Mouse (Mus musculus) forebrain, embryonic 15.5 days (tissue): Measurements from ENCODE around the gene Inpp5k. TPM values are rescaled to one million over a fixed set of nuclear protein-coding genes. Genes with fewer than 3 reads are reported as not detected.

Experiments used
- ATAC-seq: fragments of 200-750 bp; cut with Nextera tagmentation; replicated peaks from 2 replicates; pipeline ENCODE4 v1.8.0; 2017; ENCODE audit warnings: mild to moderate bottlenecking, moderate TSS enrichment, moderate library complexity
- H3K27ac ChIP-seq: fragments of 300-500 bp; sonication (generic); replicated peaks from 2 replicates; pipeline ENCODE4 v1.5.1; 2015; ENCODE audit warnings: mild to moderate bottlenecking, inconsistent platforms
- H3K27me3 ChIP-seq: fragments of 300-500 bp; sonication (generic); 2 replicates; pipeline ENCODE4 v1.6.1; 2015; ENCODE audit warnings: inconsistent platforms
- H3K36me3 ChIP-seq: fragments of 300-500 bp; sonication (generic); 2 replicates; pipeline ENCODE4 v1.6.1; 2015; ENCODE audit warnings: mild to moderate bottlenecking, inconsistent platforms
- H3K4me1 ChIP-seq: fragments of 300-500 bp; sonication (generic); 2 replicates; pipeline ENCODE4 v1.6.1; 2015; ENCODE audit warnings: inconsistent platforms
- H3K4me2 ChIP-seq: fragments of 300-500 bp; sonication (generic); replicated peaks from 2 replicates; pipeline ENCODE4 v1.6.1; 2015; ENCODE audit warnings: mild to moderate bottlenecking, inconsistent platforms
- H3K4me3 ChIP-seq: fragments of 300-500 bp; sonication (generic); 2 replicates; pipeline ENCODE4 v1.5.1; 2015; ENCODE audit warnings: mild to moderate bottlenecking, inconsistent platforms
- H3K9ac ChIP-seq: fragments of 300-500 bp; sonication (generic); replicated peaks from 2 replicates; pipeline ENCODE4 v1.6.1; 2015; ENCODE audit warnings: mild to moderate bottlenecking, inconsistent platforms
- H3K9me3 ChIP-seq: fragments of 300-500 bp; sonication (generic); 2 replicates; pipeline ENCODE4 v1.6.1; 2016; ENCODE audit warnings: inconsistent platforms
- WGBS: fragments of 180-500 bp; shearing (Covaris S2); methylation state at CpG from one replicate; pipeline ENCODE4 v1.1.7; 2015; ENCODE audit warnings: mixed read lengths; 5-methylcytosine and 5-hydroxymethylcytosine counted together
- polyA plus RNA-seq: library from polyadenylated mRNA; unstranded; fragments of >200 nt; fragmentation: Nextera tagmentation; extraction: Ambion mirVana; gene quantifications from 2 replicates; pipeline ENCODE4 v1.2.1, GENCODE M21; 2015

Inpp5k gene
- polyA plus RNA-seq, 1 experiment from 2014 or later: 47.4 TPM

DNA sequence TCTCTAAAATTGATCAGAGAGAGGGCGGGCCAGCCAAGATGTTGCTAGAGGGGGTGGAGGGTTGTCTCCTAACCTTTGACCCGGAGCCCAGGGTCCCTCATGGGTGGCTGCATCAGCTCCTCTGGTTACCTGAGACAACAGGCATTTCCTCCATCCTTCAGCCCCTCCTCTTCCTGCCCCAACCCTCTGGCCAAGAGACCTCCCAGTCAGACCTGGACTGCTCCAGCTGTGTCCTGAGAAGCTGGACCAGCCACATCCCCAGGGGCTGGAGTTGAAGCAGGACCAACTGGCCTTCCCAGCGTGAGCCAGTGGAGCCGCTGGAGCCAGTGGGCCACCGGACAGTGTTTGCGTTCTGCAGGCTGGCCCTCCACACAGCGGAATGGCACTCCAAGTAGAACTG lies 19.5 kb downstream of the Inpp5k start, which contains the start of gene Myo1c:
TSS of gene Myo1c (plus strand) at position 194 of the 400 bp plus-strand sequence.
- peak within 1 kb of the TSS; percentile 89 for H3K4me2 ChIP-seq
- peak within 1 kb of the TSS; percentile 29; the same call in 1 of the 2 replicates for H3K27ac ChIP-seq
- peak within 1 kb of the TSS; percentile 77 for H3K9ac ChIP-seq
- peaks cover 2% of the 10 kb centered on the region; the same call in 1 of the 2 replicates for H3K36me3 ChIP-seq
- peaks cover 34% of the 10 kb centered on the region for H3K4me1 ChIP-seq
- no peaks in the 10 kb centered on the region for H3K9me3 ChIP-seq
- H3K4me3 ChIP-seq: peak within 1 kb of the TSS; percentile 65
- H3K27me3 ChIP-seq: peaks cover 16% of the 10 kb centered on the region
- 85% methylated on average over 7 of the region's 7 CpGs for WGBS
- no peak for ATAC-seq

DNA sequence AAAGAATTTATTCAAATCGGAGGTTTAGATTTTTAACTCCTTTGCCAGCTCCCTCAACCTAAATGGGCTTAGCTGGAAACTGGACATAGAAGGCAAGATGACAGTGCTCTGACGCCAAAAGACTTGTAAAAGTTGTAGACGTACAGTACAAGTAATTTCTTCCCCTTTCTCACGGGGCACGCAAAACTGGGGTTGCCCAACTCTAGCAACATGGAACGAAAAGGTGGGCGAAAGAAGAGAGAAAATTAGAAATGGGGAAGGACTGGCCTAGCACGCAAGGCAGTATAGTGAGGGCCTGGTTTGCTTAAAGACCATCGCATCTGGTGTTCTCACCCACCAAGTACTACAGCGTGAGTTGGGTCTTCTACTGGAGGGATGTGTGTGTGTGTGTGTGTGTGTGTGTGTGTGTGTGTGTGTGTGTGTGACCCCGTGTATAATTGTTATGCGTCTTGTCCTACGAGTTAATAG lies 20.2 kb downstream of the Inpp5k start:
- no peak overlapping the region for H3K27ac ChIP-seq
- H3K4me3 ChIP-seq: peak overlapping the region; percentile 65
- no peak for ATAC-seq
- no peaks in the 10 kb centered on the region for H3K36me3 ChIP-seq
- H3K9me3 ChIP-seq: no peaks in the 10 kb centered on the region
- H3K27me3 ChIP-seq: peaks cover 18% of the 10 kb centered on the region
- WGBS: 48% methylated on average over 13 of the region's 13 CpGs
- H3K4me1 ChIP-seq: peaks cover 41% of the 10 kb centered on the region
- peak overlapping the region; percentile 89 for H3K4me2 ChIP-seq
- peak overlapping the region; percentile 77 for H3K9ac ChIP-seq

DNA sequence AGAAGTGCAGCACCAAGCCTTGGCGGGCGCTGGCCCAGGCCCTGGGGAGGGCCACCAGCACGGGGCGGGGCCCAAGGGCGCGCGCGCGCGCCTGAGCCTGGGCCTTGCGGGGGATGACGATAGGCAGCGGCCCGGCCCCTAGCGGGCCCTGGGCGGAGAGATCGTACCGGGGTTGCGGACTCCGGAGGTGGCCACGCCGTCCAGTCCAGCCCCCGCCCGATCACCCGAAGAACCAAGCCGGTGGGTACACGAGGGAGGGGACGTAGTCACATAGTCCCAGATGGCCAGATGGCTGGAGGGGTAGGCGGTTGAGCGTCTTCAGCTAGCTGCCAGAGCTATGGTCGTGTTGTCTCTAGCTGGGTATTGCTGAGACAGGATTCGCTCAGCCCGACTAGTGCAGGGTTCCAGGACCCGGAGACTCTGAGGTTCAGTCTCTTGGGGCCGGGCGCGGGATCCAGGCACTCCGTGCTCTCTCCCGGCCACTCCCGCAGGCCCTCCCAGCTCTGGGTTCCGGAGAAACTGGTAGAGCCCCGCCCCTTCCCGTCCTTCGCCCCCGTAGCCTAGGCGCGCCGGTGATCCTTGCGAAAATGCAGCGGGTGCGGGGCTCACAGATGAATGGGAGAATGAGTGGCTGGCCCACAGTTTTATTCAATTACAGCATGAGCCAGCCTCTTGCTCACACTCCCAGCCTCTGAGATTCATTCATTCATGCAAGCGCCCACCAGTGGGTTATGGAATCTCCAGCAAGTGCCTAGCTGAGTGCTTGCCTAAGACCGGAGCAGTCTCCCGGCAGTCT lies 20.8 kb downstream of the Inpp5k start:
- under 1% methylated on average over 54 of the region's 54 CpGs for WGBS

DNA sequence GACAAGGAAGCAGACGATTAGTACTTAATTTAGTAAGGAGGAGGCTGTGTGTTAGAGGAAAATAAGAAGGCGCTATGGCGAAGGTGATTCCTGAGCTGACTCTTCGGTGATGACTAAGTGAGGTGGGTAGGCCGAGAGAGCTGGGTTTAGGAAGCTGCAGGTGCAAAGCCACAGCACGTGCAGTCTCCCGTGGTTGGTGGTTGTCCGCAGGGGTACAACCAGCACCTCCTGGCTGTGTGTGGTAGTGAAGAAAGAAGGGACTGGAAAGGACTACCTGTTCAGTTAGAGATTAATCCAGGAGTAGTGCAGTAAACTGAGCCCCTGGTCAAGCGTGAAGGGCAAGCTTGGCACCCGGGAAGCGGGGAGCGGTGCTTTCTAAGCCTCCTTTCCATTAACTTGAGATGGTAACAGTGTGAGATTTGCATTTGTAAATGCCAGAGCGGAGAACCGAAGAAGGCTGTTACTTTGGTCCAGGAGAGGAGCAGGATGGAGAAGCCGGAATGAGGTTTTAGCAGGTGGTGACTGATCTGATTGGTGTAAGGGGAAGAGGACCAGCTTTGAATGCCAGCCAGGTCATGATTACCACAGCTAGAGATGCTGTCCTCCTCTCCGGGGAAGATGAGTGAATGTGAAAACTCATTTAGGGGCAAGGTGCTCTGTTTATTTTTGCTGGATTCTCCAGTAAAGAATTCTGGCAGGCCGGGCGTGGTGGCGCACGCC lies 21.6 kb downstream of the Inpp5k start:
- Histone ChIP-seq H3K4me2 (peak overlapping the region; percentile 89), H3K27ac (peak overlapping the region; percentile 72; the same call in 1 of the 2 replicates), H3K27me3 (peaks cover 18% of the 10 kb centered on the region), H3K9me3 (no peaks in the 10 kb centered on the region), H3K4me3 (peak overlapping the region; percentile 65), H3K4me1 (peaks cover 50% of the 10 kb centered on the region), H3K36me3 (no peaks in the 10 kb centered on the region), H3K9ac (peak overlapping the region; percentile 77)
- ATAC-seq: no peak
- WGBS: 27% methylated on average over 20 of the region's 20 CpGs

More for the DNA sequence above, 20.8 kb downstream of the Inpp5k start:
- H3K9me3 ChIP-seq: no peaks in the 10 kb centered on the region
- peak; percentile 73 for ATAC-seq
- H3K27ac ChIP-seq: peak overlapping the region; percentile 72
- H3K4me2 ChIP-seq: peak overlapping the region; percentile 89
- H3K9ac ChIP-seq: peak overlapping the region; percentile 77
- peaks cover 47% of the 10 kb centered on the region for H3K4me1 ChIP-seq
- peak overlapping the region; percentile 65 for H3K4me3 ChIP-seq
- H3K36me3 ChIP-seq: no peaks in the 10 kb centered on the region
- H3K27me3 ChIP-seq: peaks cover 18% of the 10 kb centered on the region

DNA sequence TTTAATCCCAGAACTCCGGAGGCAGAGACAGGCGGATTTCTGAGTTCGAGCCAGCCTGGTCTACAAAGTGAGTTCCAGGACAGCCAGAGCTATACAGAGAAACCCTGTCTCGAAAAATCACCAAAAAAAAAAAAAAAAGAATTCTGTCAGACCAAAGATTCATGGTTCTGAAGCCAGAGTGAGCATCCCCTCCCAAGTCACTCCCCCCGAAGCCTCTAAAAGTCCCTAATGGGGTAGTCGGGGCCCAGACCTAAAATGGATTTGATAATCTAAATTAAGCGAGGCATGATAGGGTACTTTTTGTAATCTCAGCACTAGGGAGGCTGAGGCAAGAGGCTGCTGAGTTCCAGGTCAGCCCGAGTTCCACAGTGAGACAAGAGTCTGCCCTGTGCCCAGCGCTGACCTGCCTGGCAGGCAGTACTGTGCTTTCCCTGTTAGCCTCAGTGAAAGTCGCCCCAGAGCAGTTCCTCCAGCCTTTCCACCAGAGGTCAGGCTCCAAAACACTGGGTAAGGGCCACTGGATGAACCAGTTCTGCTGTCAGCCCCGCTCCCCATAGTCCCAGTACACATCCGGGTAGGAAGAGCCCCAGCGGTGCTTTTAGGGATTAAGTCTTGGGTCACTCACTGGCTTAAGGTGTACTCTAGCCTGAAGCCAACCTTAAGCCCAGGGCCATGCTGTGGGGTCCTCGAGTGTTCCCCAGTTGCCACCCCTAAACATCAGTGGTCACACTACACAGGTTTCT lies 22.3 kb downstream of the Inpp5k start:
- H3K4me2 ChIP-seq: peak overlapping the region; percentile 87
- no peak overlapping the region for H3K9ac ChIP-seq
- ATAC-seq: no peak
- H3K4me1 ChIP-seq: peaks cover 47% of the 10 kb centered on the region
- no peaks in the 10 kb centered on the region for H3K9me3 ChIP-seq
- H3K36me3 ChIP-seq: no peaks in the 10 kb centered on the region
- H3K27me3 ChIP-seq: peaks cover 18% of the 10 kb centered on the region
- H3K27ac ChIP-seq: no peak overlapping the region
- WGBS: 37% methylated on average over 14 of the region's 14 CpGs
- peak overlapping the region; percentile 51; the same call in 1 of the 2 replicates for H3K4me3 ChIP-seq

DNA sequence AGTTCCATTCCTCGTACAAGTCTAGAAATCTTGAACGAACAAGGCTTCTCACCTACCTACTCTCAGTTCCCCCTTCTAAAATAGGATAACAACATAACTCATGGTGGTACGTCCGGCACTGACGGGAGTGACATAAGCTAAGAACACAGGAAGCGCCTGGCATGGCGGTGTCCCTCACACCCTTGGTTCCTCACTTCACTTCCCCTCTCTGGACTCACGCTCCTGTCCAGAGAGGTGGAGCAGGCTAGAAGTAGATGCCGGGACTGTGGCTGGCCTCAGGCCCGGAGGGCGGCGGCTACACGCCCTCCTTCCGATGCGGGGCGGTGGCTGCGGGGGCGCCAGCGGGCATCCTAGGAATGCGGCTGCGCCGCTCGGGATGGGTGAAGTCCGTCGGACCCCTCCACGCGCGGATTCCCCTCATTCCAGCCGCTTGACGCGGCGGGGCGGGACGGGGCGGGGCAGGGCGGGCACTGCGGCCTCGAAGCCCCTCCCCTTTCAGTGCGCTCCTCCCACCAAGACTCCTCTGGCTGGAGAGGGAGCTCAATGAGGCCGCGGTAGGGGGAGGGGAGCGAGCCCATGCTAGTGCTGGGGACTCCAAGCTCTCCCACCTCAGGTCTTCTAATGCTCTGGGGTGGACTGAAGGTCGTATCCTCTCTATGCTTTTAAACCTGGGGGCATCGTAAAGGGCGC lies 23.1 kb downstream of the Inpp5k start:
- no peak overlapping the region for H3K27ac ChIP-seq
- H3K4me2 ChIP-seq: peak overlapping the region; percentile 87
- no peaks in the 10 kb centered on the region for H3K36me3 ChIP-seq
- H3K4me3 ChIP-seq: peak overlapping the region; percentile 51
- peaks cover 18% of the 10 kb centered on the region for H3K27me3 ChIP-seq
- peak overlapping the region; percentile 51 for H3K9ac ChIP-seq
- under 1% methylated on average over 45 of the region's 45 CpGs for WGBS
- no peaks in the 10 kb centered on the region for H3K9me3 ChIP-seq
- H3K4me1 ChIP-seq: peaks cover 47% of the 10 kb centered on the region
- peak; percentile 12; the same call in 1 of the 2 replicates for ATAC-seq

DNA sequence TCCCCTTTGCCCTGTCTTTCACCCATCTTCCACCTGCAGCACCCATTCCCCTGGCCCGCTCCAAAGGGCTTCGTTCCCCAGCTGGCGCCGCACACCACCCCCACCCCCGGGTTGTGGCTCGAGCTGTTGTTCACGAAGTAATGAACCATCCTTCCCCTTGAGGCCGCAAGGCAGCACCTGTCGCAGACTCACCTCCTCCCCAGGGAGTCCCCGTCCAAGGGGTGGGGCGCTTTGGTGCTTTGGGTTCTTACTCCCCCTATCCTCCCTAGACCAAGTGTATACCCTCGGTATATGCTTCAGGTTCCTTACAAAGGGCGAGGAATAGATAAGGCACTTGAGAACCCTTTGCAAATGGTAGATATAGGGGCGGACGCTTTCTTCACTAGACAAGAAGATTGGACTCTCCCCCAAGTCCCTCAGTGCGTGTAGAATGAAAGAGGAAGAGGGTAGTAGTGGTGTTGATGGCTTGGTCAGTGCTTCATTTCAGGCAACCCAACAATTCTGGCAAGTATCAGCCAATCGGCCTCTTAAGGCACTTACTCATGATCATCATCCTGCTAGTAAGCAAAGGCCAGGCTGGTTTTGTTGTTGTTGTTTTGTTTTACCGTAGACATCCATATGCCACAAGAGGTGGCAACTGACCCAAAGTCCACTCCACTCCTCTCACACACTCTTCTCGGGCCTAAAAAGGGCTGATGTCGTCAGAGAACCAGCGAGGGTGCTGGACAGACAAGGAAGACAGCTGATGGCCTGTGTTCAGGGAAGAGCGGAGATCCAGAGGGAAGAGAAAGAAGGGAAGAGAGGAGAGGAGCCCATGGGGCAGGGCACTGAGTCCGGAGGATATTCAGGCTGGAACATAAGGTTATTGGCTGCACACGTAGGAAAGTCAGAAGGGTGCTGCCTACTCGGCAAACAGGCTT lies 23.9 kb downstream of the Inpp5k start:
- Histone ChIP-seq H3K4me2 (peak overlapping the region; percentile 99), H3K9ac (no peak overlapping the region), H3K4me3 (peak overlapping the region; percentile 51), H3K27ac (no peak overlapping the region), H3K27me3 (peaks cover 18% of the 10 kb centered on the region), H3K9me3 (no peaks in the 10 kb centered on the region), H3K36me3 (no peaks in the 10 kb centered on the region), H3K4me1 (peaks cover 47% of the 10 kb centered on the region)
- 46% methylated on average over 25 of the region's 25 CpGs for WGBS
- ATAC-seq: no peak

DNA sequence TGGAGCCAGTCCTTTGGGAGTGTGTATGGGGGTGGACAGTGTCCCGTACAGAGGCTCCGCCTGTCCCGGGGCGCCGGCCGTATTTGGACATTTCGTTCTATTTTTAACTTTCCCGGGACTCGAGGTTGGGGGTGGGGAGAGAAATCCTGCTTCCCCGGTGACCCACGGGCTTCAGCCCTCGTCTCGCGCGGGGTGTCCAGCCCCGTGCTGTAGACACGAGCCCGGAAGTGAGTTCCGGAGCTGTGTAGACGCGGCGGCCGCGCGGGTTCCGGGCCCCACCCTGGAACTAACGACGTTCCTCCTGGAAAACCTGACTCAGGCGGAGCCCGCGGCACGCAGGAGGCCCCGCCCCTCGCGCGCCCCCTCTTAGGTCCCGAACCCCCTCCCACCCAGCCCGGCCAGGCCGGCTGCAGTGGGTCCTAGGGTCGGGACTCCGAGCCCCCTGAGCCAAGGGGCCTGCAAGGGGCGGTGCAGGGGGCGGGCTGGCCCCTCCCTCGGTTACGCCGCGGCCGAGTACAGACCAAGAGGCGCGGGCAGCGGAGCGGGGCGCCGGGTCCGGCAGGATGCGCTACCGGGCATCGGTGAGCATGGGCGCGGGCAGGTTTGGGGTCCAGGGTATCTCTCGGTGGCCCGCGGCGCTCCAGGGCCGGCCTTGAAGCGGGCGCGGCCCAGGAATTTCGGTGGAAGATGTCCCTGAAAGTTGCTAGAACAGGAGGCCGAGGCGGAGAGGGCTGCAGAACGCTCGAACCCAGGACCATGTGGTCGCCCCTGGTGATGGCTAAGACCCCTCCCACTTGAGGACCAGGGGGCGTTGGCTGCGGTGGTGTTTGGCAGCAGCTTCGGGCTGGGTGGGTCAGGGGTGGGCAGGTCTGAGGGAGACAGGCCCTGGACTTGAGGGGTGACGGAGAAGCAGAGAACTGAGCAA lies 25.1 kb downstream of the Inpp5k start:
- H3K9ac ChIP-seq: peak overlapping the region; percentile 68
- peaks cover 18% of the 10 kb centered on the region for H3K27me3 ChIP-seq
- peak overlapping the region; percentile 71 for H3K4me3 ChIP-seq
- no peak; the same call in 1 of the 2 replicates for ATAC-seq
- 2% methylated on average over 76 of the region's 78 CpGs for WGBS
- no peaks in the 10 kb centered on the region for H3K9me3 ChIP-seq
- peaks cover 47% of the 10 kb centered on the region for H3K4me1 ChIP-seq
- H3K27ac ChIP-seq: no peak overlapping the region
- peak overlapping the region; percentile 99 for H3K4me2 ChIP-seq
- H3K36me3 ChIP-seq: peaks cover 3% of the 10 kb centered on the region; the same call in 1 of the 2 replicates

DNA sequence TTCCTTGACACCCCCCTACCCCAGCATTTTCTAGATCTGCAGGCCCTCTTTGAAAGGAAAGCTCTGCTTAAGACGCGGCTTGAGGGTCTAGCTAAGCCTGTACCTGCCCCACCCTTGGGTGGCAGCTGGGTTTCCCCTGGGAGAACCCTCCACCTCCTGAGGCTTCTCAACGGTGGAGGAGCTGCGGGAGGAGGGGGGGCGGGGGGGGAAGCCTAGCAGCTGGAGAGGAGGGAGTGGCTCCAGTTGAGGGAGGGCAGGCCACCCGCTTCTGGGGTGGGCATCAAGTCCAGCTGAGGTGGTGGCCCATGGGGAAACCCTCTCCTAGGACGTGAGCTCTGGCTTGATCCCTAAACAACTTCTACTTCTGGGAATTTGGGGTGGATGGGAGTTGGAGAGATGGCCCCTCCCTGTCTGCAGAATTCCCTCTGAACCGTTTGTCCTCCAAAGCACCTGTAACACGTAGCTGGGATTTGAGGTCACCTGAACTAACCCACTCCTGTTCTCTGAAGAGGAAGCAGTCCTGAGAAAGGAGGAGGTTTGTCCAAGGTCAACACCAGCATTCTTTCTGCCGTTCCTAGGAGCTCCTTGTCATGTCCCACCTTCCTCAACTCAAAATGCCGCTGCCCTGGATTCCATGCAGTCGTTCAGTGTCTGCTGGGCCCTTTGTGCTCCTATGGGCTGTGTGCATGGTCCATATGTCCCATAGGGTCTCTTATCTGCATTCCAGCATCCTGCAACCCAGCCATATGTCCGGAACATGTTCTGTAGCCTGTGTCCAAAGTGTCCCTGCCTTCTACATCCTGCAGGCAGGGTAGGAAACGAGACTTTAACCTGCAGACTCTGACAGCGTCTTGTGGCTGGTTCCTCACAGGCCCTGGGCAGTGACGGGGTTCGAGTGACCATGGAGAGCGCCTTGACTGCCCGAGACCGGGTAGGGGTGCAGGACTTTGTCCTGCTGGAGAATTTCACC lies 26.1 kb downstream of the Inpp5k start:
- peak overlapping the region; percentile 99 for H3K4me2 ChIP-seq
- H3K36me3 ChIP-seq: peaks cover 3% of the 10 kb centered on the region; the same call in 1 of the 2 replicates
- no peak overlapping the region for H3K27ac ChIP-seq
- no peak for ATAC-seq
- peak overlapping the region; percentile 71 for H3K4me3 ChIP-seq
- H3K27me3 ChIP-seq: peaks cover 18% of the 10 kb centered on the region
- H3K9me3 ChIP-seq: no peaks in the 10 kb centered on the region
- H3K4me1 ChIP-seq: peaks cover 39% of the 10 kb centered on the region
- peak overlapping the region; percentile 68 for H3K9ac ChIP-seq
- 73% methylated on average over 18 of the region's 20 CpGs for WGBS
